Mouse (Mus musculus): ENCODE measurements around the gene Mipep. TPM values are rescaled to one million over a fixed set of nuclear protein-coding genes. Genes with fewer than 3 reads are reported as not detected.
A peak's percentile ranks its signal among the peaks of the same experiment; 100 is the strongest.

Mipep gene
- total RNA-seq, 2 experiments from 2014 or later, result 31.1 to 33.9 TPM

DNA sequence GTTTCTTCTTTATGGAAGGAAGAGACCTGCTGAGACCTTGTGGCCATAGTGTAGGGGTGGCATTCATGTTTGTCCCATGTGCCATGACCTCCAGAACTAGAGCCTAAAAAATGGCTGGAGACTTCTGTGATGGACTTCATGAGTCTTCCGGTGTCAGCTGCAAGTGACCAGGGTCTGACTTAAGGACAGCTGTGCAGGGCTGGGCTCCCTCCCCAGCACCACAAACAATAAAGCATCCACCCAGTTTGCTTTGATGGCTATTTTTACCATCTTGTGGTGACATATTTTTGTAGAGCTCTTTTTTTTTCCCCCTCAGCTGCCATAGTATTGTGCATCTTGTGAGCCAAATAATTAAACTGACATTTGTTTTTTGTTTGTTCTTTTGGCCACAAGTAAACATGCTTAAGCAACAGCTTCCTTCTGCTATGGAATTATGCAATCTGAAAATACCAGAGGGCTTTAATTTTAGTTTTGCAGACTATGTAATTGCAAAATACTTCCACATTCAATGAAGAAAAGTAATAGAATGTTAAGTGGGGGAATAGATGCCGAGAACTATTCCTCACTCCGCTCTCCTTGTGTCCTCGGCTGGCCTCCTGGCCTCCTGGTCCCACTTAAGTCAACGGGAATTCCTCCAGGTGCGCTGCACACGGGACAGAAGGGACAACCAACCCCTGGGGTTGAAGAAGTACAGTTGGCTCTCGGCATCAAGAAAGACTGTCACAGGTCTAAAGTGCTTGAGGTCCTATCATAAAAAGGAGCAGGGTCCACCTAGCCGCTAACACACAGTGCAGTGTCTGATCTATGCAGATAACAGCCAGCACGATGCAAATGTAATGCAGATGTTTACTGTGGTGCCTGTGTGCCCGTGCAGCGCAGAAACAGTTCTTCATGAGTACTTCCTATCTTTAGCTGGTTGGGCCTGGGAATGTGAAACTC, 126.4 kb downstream of the Mipep start:
- TF ChIP-seq CTCF (conservative IDR thresholded peaks at IDR 0.05), result no peak
- H3K27ac ChIP-seq, result peak overlapping the region; percentile 67; the same call in 1 of the 2 replicates
- DNase-seq (ENCODE audit: low spot score in 2 of 2), result no peak
- no peak overlapping the region for H3K4me3 ChIP-seq

DNA sequence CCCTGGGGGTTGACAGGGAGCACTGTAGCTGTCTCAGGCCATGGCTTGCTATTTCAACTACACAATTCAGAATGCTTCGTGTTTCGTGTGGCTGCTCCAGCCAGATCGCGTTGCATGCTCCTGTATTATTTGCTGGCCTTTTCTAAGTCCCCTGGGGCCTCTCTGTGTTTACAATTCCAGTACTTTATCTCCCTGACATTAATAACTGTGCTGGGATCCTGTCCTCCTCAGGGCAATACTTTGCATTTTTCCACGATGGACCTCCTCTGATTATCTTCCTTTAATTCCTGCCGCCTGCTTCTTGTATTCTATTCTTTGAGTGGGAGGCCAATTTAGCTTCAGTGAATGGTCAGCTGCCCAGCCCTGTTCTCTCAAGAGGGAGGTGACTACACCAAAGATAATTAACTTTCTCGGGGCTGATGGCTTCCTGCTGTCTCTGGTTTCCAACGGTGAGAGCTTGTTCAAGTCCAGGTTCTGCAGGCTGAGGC, 128.7 kb downstream of the Mipep start:
- DNase-seq (ENCODE audit: low spot score in 2 of 2), result no peak
- no peak for TF ChIP-seq CTCF (conservative IDR thresholded peaks at IDR 0.05)
- Histone ChIP-seq H3K27ac (no peak overlapping the region), H3K4me3 (no peak overlapping the region)

GRCm38 (mm10) chr14:60916661-60917060, 132.3 kb downstream of the Mipep start:
- TF ChIP-seq CTCF (conservative IDR thresholded peaks at IDR 0.05), result no peak
- Histone ChIP-seq H3K27ac (no peak overlapping the region), H3K4me3 (no peak overlapping the region)
- no peak for DNase-seq (ENCODE audit: low spot score in 2 of 2)

- no peak overlapping the region for H3K4me3 ChIP-seq
- H3K27ac ChIP-seq, result no peak overlapping the region
- DNase-seq (ENCODE audit: low spot score in 2 of 2), result no peak
- no peak for TF ChIP-seq CTCF (conservative IDR thresholded peaks at IDR 0.05)
These were observed 141.6 kb downstream of the Mipep start for GRCm38 (mm10) chr14:60926011-60926410.

DNA sequence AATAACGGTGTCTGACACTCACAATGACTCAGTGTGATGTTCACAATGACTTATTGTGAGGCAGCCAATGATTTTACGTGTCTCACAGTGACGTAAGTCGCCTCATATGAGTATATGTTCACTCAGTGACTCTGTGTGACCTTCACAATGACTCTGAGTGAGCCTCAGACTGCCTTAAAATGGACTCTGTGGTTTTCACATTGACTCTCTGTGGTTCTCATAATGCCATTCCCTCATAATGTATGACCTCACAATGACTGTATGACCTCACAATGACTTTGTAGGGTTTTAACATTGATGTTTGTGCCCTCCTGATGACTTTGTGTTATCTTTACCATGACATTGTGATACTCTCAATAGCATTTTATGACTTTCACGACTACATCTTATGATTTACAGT, 151.3 kb downstream of the Mipep start:
- no peak for TF ChIP-seq CTCF (conservative IDR thresholded peaks at IDR 0.05)
- no peak for DNase-seq (ENCODE audit: low spot score in 2 of 2)
- H3K27ac ChIP-seq, result no peak overlapping the region

GRCm38 (mm10) chr14:60937481-60938039, 153.2 kb downstream of the Mipep start:
- no peak for DNase-seq (ENCODE audit: low spot score in 2 of 2)
- H3K4me3 ChIP-seq, result no peak overlapping the region
- no peak overlapping the region for H3K27ac ChIP-seq
- no peak for TF ChIP-seq CTCF (conservative IDR thresholded peaks at IDR 0.05)

More for the DNA sequence above, 151.3 kb downstream of the Mipep start:
- no peak overlapping the region for H3K4me3 ChIP-seq

Other genes with a start within 250 kb of the Mipep start
- gene Spata13, start 150.6 kb upstream of the Mipep start, total RNA-seq (2021), result 10 to 100 TPM; 23.2 to 31.1 TPM
- gene C1qtnf9, start 16.4 kb upstream of the Mipep start, total RNA-seq (2021), result under 1 TPM; 0.29 to 0.44 TPM

Data from layer of hippocampus, adult 2 months (tissue).